Mouse (Mus musculus) embryonic facial prominence, embryonic 12.5 days (tissue): ENCODE measurements at regions not wholly inside any gene's neighbourhood (a gene's known extent, or its start where the extent isn't known, plus 50 kb on each side); places are given as distances from the start of the nearest gene placed in this dataset.

Experiments used
- ATAC-seq: fragments of 200-750 bp; cut with Nextera tagmentation; 2 replicates; pipeline ENCODE4 v1.8.0; 2017; ENCODE audit not compliant: insufficient number of reproducible peaks, insufficient read depth, low FRiP score, low TSS enrichment
- H3K27ac ChIP-seq: fragments of 300-500 bp; sonication (generic); 2 replicates; pipeline ENCODE4 v1.5.1; 2016; ENCODE audit warnings: mild to moderate bottlenecking
- H3K27me3 ChIP-seq: fragments of 300-500 bp; sonication (generic); 2 replicates; pipeline ENCODE4 v1.6.1; 2016; ENCODE audit warnings: mild to moderate bottlenecking, moderate library complexity
- H3K36me3 ChIP-seq: fragments of 300-500 bp; sonication (generic); 2 replicates; pipeline ENCODE4 v1.6.1; 2016; ENCODE audit warnings: mild to moderate bottlenecking
- H3K4me1 ChIP-seq: fragments of 300-500 bp; sonication (generic); 2 replicates; pipeline ENCODE4 v1.6.1; 2016
- H3K4me2 ChIP-seq: fragments of 300-500 bp; sonication (generic); replicated peaks from 2 replicates; pipeline ENCODE4 v1.6.1; 2016; ENCODE audit warnings: mild to moderate bottlenecking, moderate library complexity
- H3K4me3 ChIP-seq: fragments of 300-500 bp; sonication (generic); 2 replicates; pipeline ENCODE4 v1.5.1; 2016; ENCODE audit warnings: mild to moderate bottlenecking
- H3K9ac ChIP-seq: fragments of 300-500 bp; sonication (generic); 2 replicates; pipeline ENCODE4 v1.6.1; 2016; ENCODE audit warnings: mild to moderate bottlenecking, moderate library complexity
- H3K9me3 ChIP-seq: fragments of 300-500 bp; sonication (generic); 2 replicates; pipeline ENCODE4 v1.6.1; 2016; ENCODE audit warnings: mild to moderate bottlenecking, moderate library complexity
- WGBS: fragments of 180-500 bp; shearing (Covaris S2); methylation state at CpG from one replicate; pipeline ENCODE4 v1.1.7; 2016; 5-methylcytosine and 5-hydroxymethylcytosine counted together

GRCm38 (mm10) chr1:35944849-35945248 lies 123.4 kb upstream of the Hs6st1 start:
- no peak overlapping the region for H3K9ac ChIP-seq
- no peak overlapping the region for H3K27ac ChIP-seq
- H3K4me1 ChIP-seq, result no peaks in the 10 kb centered on the region
- WGBS, result 76% methylated on average over 8 of the region's 8 CpGs
- H3K4me3 ChIP-seq, result no peak overlapping the region
- ATAC-seq, result no peak
- no peak overlapping the region for H3K4me2 ChIP-seq
- H3K9me3 ChIP-seq, result no peaks in the 10 kb centered on the region
- no peaks in the 10 kb centered on the region for H3K36me3 ChIP-seq
- no peaks in the 10 kb centered on the region for H3K27me3 ChIP-seq

- no peak overlapping the region for H3K27ac ChIP-seq
- no peak overlapping the region for H3K9ac ChIP-seq
- H3K9me3 ChIP-seq, result no peaks in the 10 kb centered on the region
- H3K4me1 ChIP-seq, result no peaks in the 10 kb centered on the region
- 89% methylated on average over 4 of the region's 4 CpGs for WGBS
- H3K36me3 ChIP-seq, result no peaks in the 10 kb centered on the region
- no peak overlapping the region for H3K4me3 ChIP-seq
- no peak for ATAC-seq
- no peak overlapping the region for H3K4me2 ChIP-seq
- H3K27me3 ChIP-seq, result no peaks in the 10 kb centered on the region
Measured at GRCm38 (mm10) chr1:35945596-35945995, 122.6 kb upstream of the Hs6st1 start.

- no peak overlapping the region for H3K4me3 ChIP-seq
- no peaks in the 10 kb centered on the region for H3K27me3 ChIP-seq
- no peak overlapping the region for H3K9ac ChIP-seq
- H3K9me3 ChIP-seq, result no peaks in the 10 kb centered on the region
- no peak for ATAC-seq
- H3K36me3 ChIP-seq, result no peaks in the 10 kb centered on the region
- no peak overlapping the region for H3K4me2 ChIP-seq
- WGBS, result 63% methylated on average over 5 of the region's 5 CpGs
- H3K27ac ChIP-seq, result no peak overlapping the region
- no peaks in the 10 kb centered on the region for H3K4me1 ChIP-seq
Measured at GRCm38 (mm10) chr1:35948104-35948503, 120.1 kb upstream of the Hs6st1 start.

- no peak for ATAC-seq
- Histone ChIP-seq H3K9me3 (no peaks in the 10 kb centered on the region), H3K36me3 (no peaks in the 10 kb centered on the region), H3K9ac (no peak overlapping the region), H3K4me3 (no peak overlapping the region), H3K4me1 (no peaks in the 10 kb centered on the region), H3K4me2 (no peak overlapping the region), H3K27me3 (no peaks in the 10 kb centered on the region), H3K27ac (no peak overlapping the region)
- WGBS, result 49% methylated on average over 4 of the region's 4 CpGs
Measured at GRCm38 (mm10) chr1:35951082-35951481, 117.1 kb upstream of the Hs6st1 start.

- H3K27ac ChIP-seq, result no peak overlapping the region
- no peaks in the 10 kb centered on the region for H3K36me3 ChIP-seq
- H3K4me1 ChIP-seq, result no peaks in the 10 kb centered on the region
- 51% methylated on average over 4 of the region's 4 CpGs for WGBS
- H3K4me2 ChIP-seq, result no peak overlapping the region
- no peak overlapping the region for H3K9ac ChIP-seq
- H3K27me3 ChIP-seq, result no peaks in the 10 kb centered on the region
- no peak for ATAC-seq
- H3K9me3 ChIP-seq, result no peaks in the 10 kb centered on the region
- H3K4me3 ChIP-seq, result no peak overlapping the region
Measured at GRCm38 (mm10) chr1:35953721-35954120, 114.5 kb upstream of the Hs6st1 start.

GRCm38 (mm10) chr1:35957425-35958372 lies 110.5 kb upstream of the Hs6st1 start:
- H3K36me3 ChIP-seq, result no peaks in the 10 kb centered on the region
- H3K9me3 ChIP-seq, result no peaks in the 10 kb centered on the region
- no peak for ATAC-seq
- no peaks in the 10 kb centered on the region for H3K27me3 ChIP-seq
- H3K27ac ChIP-seq, result no peak overlapping the region
- H3K9ac ChIP-seq, result no peak overlapping the region
- H3K4me3 ChIP-seq, result no peak overlapping the region
- no peak overlapping the region for H3K4me2 ChIP-seq
- H3K4me1 ChIP-seq, result peaks cover 3% of the 10 kb centered on the region; the same call in 1 of the 2 replicates
- 74% methylated on average over 8 of the region's 8 CpGs for WGBS

GRCm38 (mm10) chr1:35959729-35960128 lies 108.5 kb upstream of the Hs6st1 start:
- peaks cover 3% of the 10 kb centered on the region; the same call in 1 of the 2 replicates for H3K4me1 ChIP-seq
- H3K27me3 ChIP-seq, result no peaks in the 10 kb centered on the region
- 86% methylated on average over 4 of the region's 4 CpGs for WGBS
- H3K4me3 ChIP-seq, result no peak overlapping the region
- H3K9me3 ChIP-seq, result no peaks in the 10 kb centered on the region
- H3K36me3 ChIP-seq, result no peaks in the 10 kb centered on the region
- ATAC-seq, result no peak
- no peak overlapping the region for H3K9ac ChIP-seq
- no peak overlapping the region for H3K27ac ChIP-seq
- no peak overlapping the region for H3K4me2 ChIP-seq

GRCm38 (mm10) chr1:35960844-35961243 lies 107.4 kb upstream of the Hs6st1 start:
- no peak overlapping the region for H3K27ac ChIP-seq
- no peak overlapping the region for H3K9ac ChIP-seq
- WGBS, result 91% methylated on average over 2 of the region's 2 CpGs
- no peaks in the 10 kb centered on the region for H3K27me3 ChIP-seq
- no peak overlapping the region for H3K4me3 ChIP-seq
- ATAC-seq, result no peak
- H3K36me3 ChIP-seq, result no peaks in the 10 kb centered on the region
- peaks cover 7% of the 10 kb centered on the region for H3K9me3 ChIP-seq
- peaks cover 3% of the 10 kb centered on the region; the same call in 1 of the 2 replicates for H3K4me1 ChIP-seq
- H3K4me2 ChIP-seq, result no peak overlapping the region

- 75% methylated on average over 6 of the region's 6 CpGs for WGBS
- H3K27ac ChIP-seq, result no peak overlapping the region
- H3K27me3 ChIP-seq, result no peaks in the 10 kb centered on the region
- peaks cover 7% of the 10 kb centered on the region for H3K9me3 ChIP-seq
- peaks cover 3% of the 10 kb centered on the region; the same call in 1 of the 2 replicates for H3K4me1 ChIP-seq
- no peaks in the 10 kb centered on the region for H3K36me3 ChIP-seq
- no peak overlapping the region for H3K4me2 ChIP-seq
- no peak overlapping the region for H3K9ac ChIP-seq
- no peak overlapping the region for H3K4me3 ChIP-seq
- ATAC-seq, result no peak
Measured at GRCm38 (mm10) chr1:35961923-35962322, 106.3 kb upstream of the Hs6st1 start.

- no peak overlapping the region for H3K4me2 ChIP-seq
- no peak for ATAC-seq
- no peak overlapping the region for H3K9ac ChIP-seq
- H3K9me3 ChIP-seq, result peaks cover 7% of the 10 kb centered on the region
- no peaks in the 10 kb centered on the region for H3K36me3 ChIP-seq
- H3K4me3 ChIP-seq, result no peak overlapping the region
- H3K27me3 ChIP-seq, result no peaks in the 10 kb centered on the region
- no peak overlapping the region for H3K27ac ChIP-seq
- peaks cover 16% of the 10 kb centered on the region for H3K4me1 ChIP-seq
Measured at GRCm38 (mm10) chr1:35968489-35968888, 99.7 kb upstream of the Hs6st1 start.

GRCm38 (mm10) chr1:35971435-35972189 lies 96.6 kb upstream of the Hs6st1 start:
- no peaks in the 10 kb centered on the region for H3K9me3 ChIP-seq
- H3K36me3 ChIP-seq, result no peaks in the 10 kb centered on the region
- no peak overlapping the region for H3K4me3 ChIP-seq
- 46% methylated on average over 7 of the region's 7 CpGs for WGBS
- no peaks in the 10 kb centered on the region for H3K27me3 ChIP-seq
- H3K4me2 ChIP-seq, result no peak overlapping the region
- H3K4me1 ChIP-seq, result peaks cover 16% of the 10 kb centered on the region
- no peak for ATAC-seq
- H3K9ac ChIP-seq, result no peak overlapping the region
- no peak overlapping the region for H3K27ac ChIP-seq

- Histone ChIP-seq H3K4me3 (no peak overlapping the region), H3K9ac (no peak overlapping the region), H3K4me2 (no peak overlapping the region), H3K27ac (no peak overlapping the region), H3K27me3 (no peaks in the 10 kb centered on the region), H3K4me1 (peaks cover 16% of the 10 kb centered on the region), H3K9me3 (no peaks in the 10 kb centered on the region), H3K36me3 (no peaks in the 10 kb centered on the region)
- no peak for ATAC-seq
- 25% methylated on average over 5 of the region's 5 CpGs for WGBS
Measured at GRCm38 (mm10) chr1:35972190-35972584, 96.0 kb upstream of the Hs6st1 start.
